Mouse (Mus musculus) myocyte (in vitro differentiated cells): ENCODE data around the gene Olig3. TPM values are rescaled to one million over a fixed set of nuclear protein-coding genes. Genes with fewer than 3 reads are reported as not detected.
"Not testable (repeated sequence)": the region's sequence is repeated elsewhere in the genome, so short reads cannot be mapped to it uniquely, and the experiment has no call there.

Experiments used
- H3K27me3 ChIP-seq: one replicate; pipeline ENCODE4 v1.6.1; 2011; ENCODE audit not compliant: control insufficient read depth, insufficient read depth, insufficient read length
- H3K36me3 ChIP-seq: one replicate; pipeline ENCODE4 v1.6.1; 2011; ENCODE audit not compliant: control insufficient read depth, insufficient read depth
- H3K4me2 ChIP-seq: one replicate; pipeline ENCODE4 v1.6.1; 2011; ENCODE audit warnings: low read depth, control low read depth
- H3K4me3 ChIP-seq: one replicate; pipeline ENCODE4 v1.5.1; 2011; ENCODE audit warnings: mild to moderate bottlenecking, control low read depth, moderate library complexity
- H3K79me2 ChIP-seq: one replicate; pipeline ENCODE4 v1.6.1; 2011; ENCODE audit not compliant: control insufficient read depth, insufficient read depth
- H3ac ChIP-seq: one replicate; pipeline ENCODE4 v1.6.1; 2011; ENCODE audit not compliant: control insufficient read depth, insufficient read length
- CEBPB ChIP-seq: IDR thresholded peaks from 2 replicates; pipeline ENCODE4 v1.6.1; 2011; ENCODE audit warnings: mild to moderate bottlenecking, moderate library complexity; ENCODE audit not compliant: poor library complexity, insufficient read depth, severe bottlenecking
- E2F4 ChIP-seq: IDR thresholded peaks from one replicate; pipeline ENCODE4 v1.6.1; 2011; ENCODE audit warnings: mild to moderate bottlenecking, control low read depth, moderate library complexity; ENCODE audit not compliant: insufficient read depth
- MAX ChIP-seq: IDR thresholded peaks from one replicate; pipeline ENCODE4 v1.6.1; 2011; ENCODE audit warnings: low read depth, mild to moderate bottlenecking, control low read depth
- MYOD1 ChIP-seq, 3 experiments: IDR thresholded peaks; one replicate each; pipeline ENCODE4 v1.6.1; 2011; ENCODE audit warnings: control low read depth in 2 of 3, low read depth in 2 of 3, mild to moderate bottlenecking in 2 of 3, moderate library complexity in 1 of 3; ENCODE audit not compliant: insufficient read length in 2 of 3, control insufficient read depth in 1 of 3
- MYOG ChIP-seq, 3 experiments: IDR thresholded peaks; one replicate each; pipeline ENCODE4 v1.6.1; 2011; ENCODE audit warnings: control low read depth in 2 of 3, low read depth in 2 of 3, mild to moderate bottlenecking in 2 of 3; ENCODE audit not compliant: insufficient read length in 2 of 3, control insufficient read depth in 1 of 3, insufficient read depth in 1 of 3
- POLR2A ChIP-seq: IDR thresholded peaks from one replicate; pipeline ENCODE4 v1.6.1; 2011; ENCODE audit warnings: low read depth, mild to moderate bottlenecking, control low read depth, moderate library complexity; ENCODE audit not compliant: insufficient read length
- POLR2AphosphoS2 ChIP-seq: IDR thresholded peaks from one replicate; pipeline ENCODE4 v1.6.1; 2011; ENCODE audit warnings: low read depth, control low read depth; ENCODE audit not compliant: insufficient read length
- REST ChIP-seq: IDR thresholded peaks from one replicate; pipeline ENCODE4 v1.6.1; 2011; ENCODE audit warnings: mild to moderate bottlenecking, control low read depth, moderate library complexity; ENCODE audit not compliant: insufficient read depth, insufficient read length
- SRF ChIP-seq: IDR thresholded peaks from one replicate; pipeline ENCODE4 v1.6.1; 2011; ENCODE audit warnings: low read depth; ENCODE audit not compliant: control insufficient read depth, insufficient read length
- TCF12 ChIP-seq: IDR thresholded peaks from one replicate; pipeline ENCODE4 v1.6.1; 2011; ENCODE audit warnings: mild to moderate bottlenecking, control low read depth; ENCODE audit not compliant: poor library complexity, insufficient read depth, severe bottlenecking
- TCF3 ChIP-seq: IDR thresholded peaks from one replicate; pipeline ENCODE4 v1.6.1; 2011; ENCODE audit warnings: low read depth, control low read depth; ENCODE audit not compliant: insufficient read length
- USF1 ChIP-seq: IDR thresholded peaks from one replicate; pipeline ENCODE4 v1.6.1; 2011; ENCODE audit warnings: low read depth, mild to moderate bottlenecking, control low read depth, moderate library complexity
- polyA plus RNA-seq: library from polyadenylated mRNA; unstranded; fragments of >200 nt; fragmentation: generic; extraction: Trizol; gene quantifications from one replicate; pipeline ENCODE4 v1.2.1, GENCODE M21; 2012; ENCODE audit warnings: missing spikeins

The Olig3 gene
- polyA plus RNA-seq, 1 experiment: not detected

- H3K79me2 ChIP-seq: no peaks in the 10 kb centered on the region
- TF ChIP-seq POLR2A: no peak
- TF ChIP-seq MYOG (IDR thresholded peaks at IDR 0.05; ENCODE audit: control insufficient read depth in 1 of 3, insufficient read depth in 1 of 3, insufficient read length in 2 of 3, low read depth in 2 of 3): no peak
- TF ChIP-seq SRF: no peak
- TF ChIP-seq TCF12: no peak
- TF ChIP-seq TCF3: no peak
- TF ChIP-seq E2F4: no peak
- no peak for TF ChIP-seq REST
- TF ChIP-seq MYOD1 (IDR thresholded peaks at IDR 0.05; ENCODE audit: control insufficient read depth in 1 of 3, insufficient read length in 2 of 3, low read depth in 2 of 3): no peak
- no peak for TF ChIP-seq MAX
- TF ChIP-seq POLR2AphosphoS2: no peak
- TF ChIP-seq CEBPB: no peak
- TF ChIP-seq USF1: no peak
These were observed 19.5 kb downstream of the Olig3 start for GRCm38 (mm10) chr10:19375838-19376237.

DNA sequence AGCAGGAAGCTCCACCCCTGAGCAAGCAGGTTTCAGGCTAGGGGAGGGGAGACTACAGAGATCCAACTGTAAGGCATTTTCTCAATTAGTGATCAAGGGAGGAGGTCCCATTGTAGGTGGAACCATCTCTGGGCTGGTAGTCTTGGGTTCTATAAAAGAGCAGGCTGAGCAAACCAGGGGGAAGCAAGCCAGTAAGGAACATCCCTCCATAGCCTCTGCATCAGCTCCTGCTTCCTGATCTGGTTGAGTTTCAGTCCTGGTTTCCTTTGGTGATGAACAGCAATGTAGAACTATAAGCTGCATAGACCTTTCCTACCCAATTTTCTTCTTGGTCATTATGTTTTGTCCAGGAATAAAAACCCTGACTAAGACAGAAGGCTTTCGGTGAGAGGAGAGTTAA, 24.6 kb downstream of the Olig3 start:
- H3K4me2 ChIP-seq, H3K36me3 ChIP-seq, H3K27me3 ChIP-seq, H3K79me2 ChIP-seq, H3K4me3 ChIP-seq, H3ac ChIP-seq: not testable (repeated sequence)

More at GRCm38 (mm10) chr10:19375838-19376237, 19.5 kb downstream of the Olig3 start:
- no peak overlapping the region for H3K4me2 ChIP-seq
- no peak overlapping the region for H3ac ChIP-seq
- no peak overlapping the region for H3K4me3 ChIP-seq
- H3K27me3 ChIP-seq: peaks cover 10% of the 10 kb centered on the region
- no peaks in the 10 kb centered on the region for H3K36me3 ChIP-seq

DNA sequence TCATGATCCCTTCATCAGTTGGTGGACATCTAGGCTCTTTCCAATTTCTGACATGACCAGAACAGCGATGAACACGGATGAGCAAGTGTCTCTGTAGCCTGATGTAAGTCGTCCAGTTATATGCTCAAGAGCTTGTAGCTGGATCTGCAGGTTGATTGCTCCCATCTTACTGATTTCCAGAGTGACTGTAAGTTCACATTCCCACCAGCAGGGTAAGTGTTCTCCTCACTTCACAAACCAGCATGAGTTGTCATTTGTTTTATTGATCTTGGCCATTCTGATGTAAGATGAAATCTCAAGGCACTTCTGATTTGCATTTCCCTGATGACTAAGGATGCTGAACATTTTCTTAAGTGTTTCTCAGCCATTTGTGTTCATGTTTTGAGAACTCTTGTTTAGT, 27.8 kb downstream of the Olig3 start:
- H3ac ChIP-seq: no peak overlapping the region
- no peak overlapping the region for H3K4me2 ChIP-seq
- no peaks in the 10 kb centered on the region for H3K36me3 ChIP-seq
- no peak overlapping the region for H3K4me3 ChIP-seq
- TF ChIP-seq MYOD1 (IDR thresholded peaks at IDR 0.05; ENCODE audit: control insufficient read depth in 1 of 3, insufficient read length in 2 of 3, low read depth in 2 of 3): no peak
- no peak for TF ChIP-seq CEBPB
- TF ChIP-seq MYOG (IDR thresholded peaks at IDR 0.05; ENCODE audit: control insufficient read depth in 1 of 3, insufficient read depth in 1 of 3, insufficient read length in 2 of 3, low read depth in 2 of 3): no peak
- TF ChIP-seq USF1: no peak
- no peak for TF ChIP-seq MAX
- TF ChIP-seq REST: no peak
- no peak for TF ChIP-seq TCF12
- no peak for TF ChIP-seq SRF
- TF ChIP-seq E2F4: no peak
- H3K79me2 ChIP-seq: no peaks in the 10 kb centered on the region
- H3K27me3 ChIP-seq: no peaks in the 10 kb centered on the region

GRCm38 (mm10) chr10:19391819-19392218, 35.5 kb downstream of the Olig3 start:
- H3K79me2 ChIP-seq: no peaks in the 10 kb centered on the region
- TF ChIP-seq MAX: no peak
- no peak for TF ChIP-seq SRF
- no peak for TF ChIP-seq USF1
- TF ChIP-seq MYOG (IDR thresholded peaks at IDR 0.05; ENCODE audit: control insufficient read depth in 1 of 3, insufficient read depth in 1 of 3, insufficient read length in 2 of 3, low read depth in 2 of 3): no peak
- TF ChIP-seq CEBPB: no peak
- no peak for TF ChIP-seq MYOD1 (IDR thresholded peaks at IDR 0.05; ENCODE audit: control insufficient read depth in 1 of 3, insufficient read length in 2 of 3, low read depth in 2 of 3)
- no peak for TF ChIP-seq E2F4
- TF ChIP-seq POLR2AphosphoS2: no peak
- no peak for TF ChIP-seq TCF3
- TF ChIP-seq POLR2A: no peak
- TF ChIP-seq TCF12: no peak
- TF ChIP-seq REST: no peak
- no peak overlapping the region for H3K4me2 ChIP-seq
- no peak overlapping the region for H3ac ChIP-seq
- no peak overlapping the region for H3K4me3 ChIP-seq
- H3K27me3 ChIP-seq: peaks cover 6% of the 10 kb centered on the region
- no peaks in the 10 kb centered on the region for H3K36me3 ChIP-seq

GRCm38 (mm10) chr10:19396485-19397137, 40.3 kb downstream of the Olig3 start:
- H3ac ChIP-seq: no peak overlapping the region
- no peak overlapping the region for H3K4me3 ChIP-seq
- peaks cover 16% of the 10 kb centered on the region for H3K27me3 ChIP-seq
- TF ChIP-seq USF1 (no peak), TCF12 (no peak), POLR2A (no peak), POLR2AphosphoS2 (no peak), MAX (no peak), CEBPB (no peak), E2F4 (no peak), SRF (no peak), MYOG (IDR thresholded peaks at IDR 0.05; ENCODE audit: control insufficient read depth in 1 of 3, insufficient read depth in 1 of 3, insufficient read length in 2 of 3, low read depth in 2 of 3) (no peak), REST (no peak), MYOD1 (IDR thresholded peaks at IDR 0.05; ENCODE audit: control insufficient read depth in 1 of 3, insufficient read length in 2 of 3, low read depth in 2 of 3) (no peak), TCF3 (no peak)
- no peaks in the 10 kb centered on the region for H3K79me2 ChIP-seq
- H3K36me3 ChIP-seq: no peaks in the 10 kb centered on the region
- no peak overlapping the region for H3K4me2 ChIP-seq
